Mouse (Mus musculus): Measurements from ENCODE around the gene Vmn1r46.
"Not testable (repeated sequence)": the region's sequence is repeated elsewhere in the genome, so short reads cannot be mapped to it uniquely, and the experiment has no call there.

Gene Vmn1r46

GRCm38 (mm10) chr6:89969013-89969412 lies at the start of gene Vmn1r46:
TSS of gene Vmn1r46 (plus strand) at chr6:89969313.
- DNase-seq (ENCODE audit: low spot score in 2 of 2) = no peak

GRCm38 (mm10) chr6:89940498-89940897 lies 28.6 kb upstream of the Vmn1r46 start, which contains the start of gene Vmn1r45:
TSS of gene Vmn1r45 (minus strand) at chr6:89940598.
- DNase-seq (ENCODE audit: low spot score in 2 of 2) = not testable (repeated sequence)

GRCm38 (mm10) chr6:89940926-89941325 lies 28.2 kb upstream of the Vmn1r46 start:
- DNase-seq (ENCODE audit: low spot score in 2 of 2) = no peak

GRCm38 (mm10) chr6:89953556-89953955 lies 15.6 kb upstream of the Vmn1r46 start:
- no peak for DNase-seq (ENCODE audit: low spot score in 2 of 2)

- DNase-seq (ENCODE audit: low spot score in 2 of 2) = no peak
Measured at GRCm38 (mm10) chr6:89966341-89966740, 2.8 kb upstream of the Vmn1r46 start.

GRCm38 (mm10) chr6:89985989-89986388 lies 16.9 kb downstream of the Vmn1r46 start:
- DNase-seq (ENCODE audit: low spot score in 2 of 2) = no peak

GRCm38 (mm10) chr6:90015847-90016246 lies 46.7 kb downstream of the Vmn1r46 start, which contains the start of gene Vmn1r47:
TSS of gene Vmn1r47 (plus strand) at chr6:90016147.
- DNase-seq (ENCODE audit: low spot score in 2 of 2) = not testable (repeated sequence)

All from urinary bladder, adult 18-20 months (tissue).